Mouse (Mus musculus): ENCODE measurements around the gene Plac1. TPM values are rescaled to one million over a fixed set of nuclear protein-coding genes. Genes with fewer than 3 reads are reported as not detected.

Gene Plac1
- total and polyA plus RNA-seq, 3 experiments, result not detected

- TF ChIP-seq ZKSCAN1 (IDR thresholded peaks at IDR 0.05; ENCODE audit: borderline replicate concordance, low read depth, low read length), result no peak
- TF ChIP-seq MAFK (IDR thresholded peaks at IDR 0.05; ENCODE audit: insufficient replicate concordance, low read length), result no peak
- TF ChIP-seq ELF1 (IDR thresholded peaks at IDR 0.05; ENCODE audit: low read depth, low read length), result peak; percentile 29; the same call in 1 of the 2 replicates
- no peak for TF ChIP-seq NELFE (IDR thresholded peaks at IDR 0.05; ENCODE audit: low read depth, low read length)
- no peak for TF ChIP-seq CHD1 (IDR thresholded peaks at IDR 0.05; ENCODE audit: low read depth, low read length)
- no peak for TF ChIP-seq RCOR1 (conservative IDR thresholded peaks at IDR 0.05; ENCODE audit: low read depth, low read length)
- no peak for TF ChIP-seq JUND (conservative IDR thresholded peaks at IDR 0.05; ENCODE audit: low read depth, low read length)
- TF ChIP-seq MYC (IDR thresholded peaks at IDR 0.05; ENCODE audit: low read depth, low read length), result no peak
- no peak for TF ChIP-seq BHLHE40 (IDR thresholded peaks at IDR 0.05; ENCODE audit: low read depth, low read length)
- TF ChIP-seq CHD2 (IDR thresholded peaks at IDR 0.05; ENCODE audit: low read length), result peak; percentile 31; the same call in 1 of the 2 replicates
- TF ChIP-seq JUN (IDR thresholded peaks at IDR 0.05; ENCODE audit: insufficient read depth, low read depth, low read length), result no peak
- TF ChIP-seq MXI1 (IDR thresholded peaks at IDR 0.05; ENCODE audit: low read depth, low read length), result no peak
- TF ChIP-seq USF2 (conservative IDR thresholded peaks at IDR 0.05; ENCODE audit: low read depth, low read length), result no peak
Observed at GRCm38 (mm10) chrX:53057054-53057759, 182.7 kb downstream of the Plac1 start (continued).

GRCm38 (mm10) chrX:53056627-53057026 lies 183.3 kb downstream of the Plac1 start:
- Histone ChIP-seq H3K4me3 (replicated peaks in 1 of 3; ENCODE audit: low read depth in 2 of 3, low read length in 2 of 3, poor library complexity in 1 of 3) (peak overlapping the region; percentile 41 to 87 (median 63)), H3K27ac (ENCODE audit: insufficient read depth, low read depth) (peak overlapping the region; percentile 24; the same call in 1 of the 2 replicates), H3K9me3 (replicated peaks; ENCODE audit: low read length) (no peaks in the 10 kb centered on the region), H3K79me2 (replicated peaks; ENCODE audit: control insufficient read depth, extremely low read depth, insufficient read depth, poor library complexity, severe bottlenecking) (no peaks in the 10 kb centered on the region), H3K4me1 (ENCODE audit: control insufficient read depth in 1 of 2, insufficient read depth in 2 of 2) (0 out of 4 replicates have a peak, but pooled peaks cover 0 to 4% of the 10 kb centered on the region in 2 experiments), H3K9ac (ENCODE audit: insufficient read depth, low read depth) (peak overlapping the region; percentile 53), H3K27me3 (replicated peaks) (no peaks in the 10 kb centered on the region), H3K4me2 (ENCODE audit: insufficient read depth, low read depth, poor library complexity, severe bottlenecking) (peak overlapping the region; percentile 30), H3K36me3 (replicated peaks in 1 of 2; ENCODE audit: control insufficient read depth in 1 of 2, insufficient read depth in 1 of 2, low read length in 1 of 2) (peaks cover 0 to 4% of the 10 kb centered on the region in 2 experiments)
- TF ChIP-seq ETS1 (conservative IDR thresholded peaks at IDR 0.05; ENCODE audit: low read depth, low read length) (no peak), ZC3H11A (IDR thresholded peaks at IDR 0.05; ENCODE audit: low read depth, low read length) (no peak), EP300 (IDR thresholded peaks at IDR 0.05; ENCODE audit: low read length) (no peak), ZNF384 (IDR thresholded peaks at IDR 0.05; ENCODE audit: low read depth, low read length) (peak; percentile 42; the same call in 1 of the 2 replicates)
- dilution Hi-C loops (cut with MboI; ENCODE audit: extremely low pct_ligation_motif_present, extremely low pct_unique_long_range_greater_than_20kb, low sequenced_read_pairs) (no loop called here), in situ Hi-C loops (cut with MboI; ENCODE audit: low pct_ligation_motif_present, low pct_unique_long_range_greater_than_20kb, low sequenced_read_pairs) (no loop called here)
- peak; percentile 33 for DNase-seq (ENCODE audit: extremely low read depth)

- Histone ChIP-seq H3K36me3 (replicated peaks in 1 of 2; ENCODE audit: control insufficient read depth in 1 of 2, insufficient read depth in 1 of 2, low read length in 1 of 2) (peaks cover 0 to 4% of the 10 kb centered on the region in 2 experiments), H3K9me3 (replicated peaks; ENCODE audit: low read length) (no peaks in the 10 kb centered on the region), H3K27me3 (replicated peaks) (no peaks in the 10 kb centered on the region), H3K4me3 (replicated peaks in 1 of 3; ENCODE audit: low read depth in 2 of 3, low read length in 2 of 3, poor library complexity in 1 of 3) (peak overlapping the region in 2 of 3 experiments; percentile 41 to 63), H3K4me1 (ENCODE audit: control insufficient read depth in 1 of 2, insufficient read depth in 2 of 2) (0 out of 4 replicates have a peak, but pooled peaks cover 0 to 4% of the 10 kb centered on the region in 2 experiments), H3K9ac (ENCODE audit: insufficient read depth, low read depth) (no peak overlapping the region), H3K27ac (ENCODE audit: insufficient read depth, low read depth) (no peak overlapping the region), H3K79me2 (replicated peaks; ENCODE audit: control insufficient read depth, extremely low read depth, insufficient read depth, poor library complexity, severe bottlenecking) (no peaks in the 10 kb centered on the region), H3K4me2 (ENCODE audit: insufficient read depth, low read depth, poor library complexity, severe bottlenecking) (peak overlapping the region; percentile 30)
- dilution Hi-C loops (cut with MboI; ENCODE audit: extremely low pct_ligation_motif_present, extremely low pct_unique_long_range_greater_than_20kb, low sequenced_read_pairs), result no loop called here
- in situ Hi-C loops (cut with MboI; ENCODE audit: low pct_ligation_motif_present, low pct_unique_long_range_greater_than_20kb, low sequenced_read_pairs), result no loop called here
- DNase-seq (ENCODE audit: extremely low read depth), result peak; percentile 28
- TF ChIP-seq RCOR1 (conservative IDR thresholded peaks at IDR 0.05; ENCODE audit: low read depth, low read length) (no peak), MAZ (IDR thresholded peaks at IDR 0.05; ENCODE audit: low read depth, low read length) (no peak), NELFE (IDR thresholded peaks at IDR 0.05; ENCODE audit: low read depth, low read length) (no peak), UBTF (IDR thresholded peaks at IDR 0.05; ENCODE audit: low read depth, low read length) (no peak), TCF12 (IDR thresholded peaks at IDR 0.05; ENCODE audit: low read depth, low read length) (no peak), MEF2A (IDR thresholded peaks at IDR 0.05; ENCODE audit: borderline replicate concordance, low read depth, low read length) (no peak), NRF1 (IDR thresholded peaks at IDR 0.05; ENCODE audit: low read depth, low read length) (no peak), IRF4 (IDR thresholded peaks at IDR 0.05; ENCODE audit: low read depth, low read length) (no peak), CHD1 (IDR thresholded peaks at IDR 0.05; ENCODE audit: low read depth, low read length) (no peak), TBP (conservative IDR thresholded peaks at IDR 0.05; ENCODE audit: low read depth, low read length) (no peak), RAD21 (IDR thresholded peaks at IDR 0.05; ENCODE audit: low read depth, low read length) (no peak), CTCF (conservative IDR thresholded peaks at IDR 0.05 in 1 of 2, IDR thresholded peaks at IDR 0.05 in 1 of 2; ENCODE audit: low read depth in 2 of 2, low read length in 2 of 2) (no peak), ZNF384 (IDR thresholded peaks at IDR 0.05; ENCODE audit: low read depth, low read length) (no peak), HCFC1 (IDR thresholded peaks at IDR 0.05; ENCODE audit: low read depth, low read length) (no peak), USF1 (IDR thresholded peaks at IDR 0.05; ENCODE audit: low read depth, low read length) (no peak), SMC3 (IDR thresholded peaks at IDR 0.05; ENCODE audit: low read depth, low read length) (no peak), USF2 (conservative IDR thresholded peaks at IDR 0.05; ENCODE audit: low read depth, low read length) (no peak)
Observed at GRCm38 (mm10) chrX:53055771-53056170, 184.1 kb downstream of the Plac1 start.
